Mouse (Mus musculus): ENCODE measurements around the gene Eid3. TPM values are rescaled to one million over a fixed set of nuclear protein-coding genes. Genes with fewer than 3 reads are reported as not detected.

The Eid3 gene
- polyA plus RNA-seq (2015; fragmentation: Nextera tagmentation; extraction: Ambion mirVana) = 0.18 and 0.35 TPM in 2 replicates

DNA sequence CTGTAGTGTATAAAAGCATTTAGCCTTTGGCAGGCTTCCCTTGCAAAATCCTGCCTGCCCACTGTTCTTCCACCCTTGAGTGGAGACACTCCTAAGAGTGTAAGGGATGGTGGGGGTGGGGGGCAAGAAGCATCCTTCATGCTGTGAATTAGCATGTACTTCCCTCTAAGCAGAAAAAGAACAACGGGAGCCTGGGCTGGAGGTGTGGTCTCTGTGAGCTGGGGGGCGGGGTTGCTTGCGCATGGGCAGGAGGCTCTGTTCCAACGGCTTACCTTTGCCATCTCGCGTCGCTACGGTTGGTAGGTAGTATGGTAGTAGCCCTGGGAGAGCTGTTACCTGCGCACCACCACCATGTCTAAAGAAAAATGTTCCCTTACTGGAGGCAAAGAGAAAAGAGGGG is at the start of gene Eid3:
TSS of gene Eid3 (plus strand) at position 271 of the 400 bp plus-strand sequence.

DNA sequence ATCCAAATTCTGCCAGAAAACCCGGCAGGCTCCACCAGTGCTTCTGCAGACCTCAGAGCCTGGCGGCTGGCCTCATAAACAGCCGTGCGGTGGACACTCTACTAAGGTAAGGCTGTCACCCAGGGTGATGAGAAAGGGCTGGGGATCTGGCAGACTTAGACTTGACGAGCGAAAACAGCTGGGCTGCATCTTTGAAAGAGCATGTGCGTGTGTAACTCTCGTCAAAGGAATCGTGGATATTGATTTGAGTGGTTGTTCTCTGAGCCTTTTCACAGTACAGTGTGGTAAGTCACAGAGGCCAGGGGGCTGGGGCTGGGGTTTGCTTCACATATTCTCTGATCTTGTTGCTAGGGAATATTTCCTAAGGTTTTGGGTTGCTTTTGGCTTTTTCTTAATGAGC is 32.5 kb upstream of the Eid3 start, which contains the start of gene Txnrd1:
TSS of gene Txnrd1 (plus strand) at position 26 of the 400 bp plus-strand sequence.

Other genes starting within 250 kb of the Eid3 start
- gene 1190007I07Rik, start 243.4 kb upstream of the Eid3 start, polyA plus RNA-seq (2015; fragmentation: Nextera tagmentation; extraction: Ambion mirVana) = 44.4 and 53.7 TPM in 2 replicates
- 86.8 and 93.4 TPM in 2 replicates for gene Tdg, start 236.8 kb upstream of the Eid3 start, polyA plus RNA-seq (2015; fragmentation: Nextera tagmentation; extraction: Ambion mirVana)
- 0.97 and 1.5 TPM in 2 replicates for gene Glt8d2, start 176.0 kb upstream of the Eid3 start, polyA plus RNA-seq (2015; fragmentation: Nextera tagmentation; extraction: Ambion mirVana)
- gene Hcfc2, start 170.5 kb upstream of the Eid3 start, polyA plus RNA-seq (2015; fragmentation: Nextera tagmentation; extraction: Ambion mirVana) = 28.2 and 33.9 TPM in 2 replicates
- 28.9 and 33.1 TPM in 2 replicates for gene Nfyb, start 102.5 kb upstream of the Eid3 start, polyA plus RNA-seq (2015; fragmentation: Nextera tagmentation; extraction: Ambion mirVana)
- gene Txnrd1, start 32.7 kb upstream of the Eid3 start, polyA plus RNA-seq (2015; fragmentation: Nextera tagmentation; extraction: Ambion mirVana) = 54.1 and 55.8 TPM in 2 replicates
- 3.3 and 3.9 TPM in 2 replicates for gene Chst11, start 118.9 kb downstream of the Eid3 start, polyA plus RNA-seq (2015; fragmentation: Nextera tagmentation; extraction: Ambion mirVana)

Measured in neural tube, postnatal 0 days (tissue).